Mouse (Mus musculus): ENCODE measurements at regions not wholly inside any gene's neighbourhood (a gene's known extent, or its start where the extent isn't known, plus 50 kb on each side); places are given as distances from the start of the nearest gene placed in this dataset.

GRCm38 (mm10) chr16:70213861-70214597, 99.7 kb upstream of the Gbe1 start:
- no peak for TF ChIP-seq CTCF (IDR thresholded peaks at IDR 0.05; ENCODE audit: borderline replicate concordance, extremely low read depth, insufficient read depth, insufficient read length)
- TF ChIP-seq POLR2A (IDR thresholded peaks at IDR 0.05; ENCODE audit: borderline replicate concordance, extremely low read depth, insufficient read depth, insufficient read length, poor library complexity, severe bottlenecking), result no peak

Data from brain, embryonic 14.5 days (tissue).